8 mouse cellular contexts compared by ENCODE assay signal in genomic region chr4:141430997-141431396, GRCm38 (mm10). TPM values are rescaled to one million over a fixed set of nuclear protein-coding genes. Genes with fewer than 3 reads are reported as not detected.
A peak's percentile ranks its signal among the peaks of the same experiment; 100 is the strongest.
DNase-seq lines count a peak whose midpoint lies in the region; ATAC-seq and TF ChIP-seq lines count a peak whose summit lies in the region.

No protein-coding gene starts in this region.

- H3K4me2 ChIP-seq in forebrain, embryonic 11.5 days (ENCODE audit: low read depth, low read length, severe bottlenecking) = no peak overlapping the region
- no peak overlapping the region for H3K4me2 ChIP-seq in forebrain, embryonic 12.5 days
- H3K4me2 ChIP-seq in intestine, postnatal 0 days (replicated peaks; ENCODE audit: low read depth) = no peak overlapping the region

- H3K4me3 ChIP-seq in forebrain, embryonic 11.5 days (ENCODE audit: low read depth, low read length) = no peak overlapping the region
- H3K4me3 ChIP-seq in forebrain, embryonic 12.5 days (replicated peaks) = no peak overlapping the region
- H3K4me3 ChIP-seq in intestine, postnatal 0 days (ENCODE audit: low read depth, low read length) = no peak overlapping the region
- no peak overlapping the region for H3K4me3 ChIP-seq in small intestine, adult 2 months (ENCODE audit: low read depth, low read length)

- no peaks in the 10 kb centered on the region; the same call in 1 of the 2 replicates for H3K27me3 ChIP-seq in forebrain, embryonic 11.5 days (ENCODE audit: control insufficient read depth, insufficient read depth, low read length)
- peaks cover 7% of the 10 kb centered on the region for H3K27me3 ChIP-seq in forebrain, embryonic 12.5 days
- no peaks in the 10 kb centered on the region for H3K27me3 ChIP-seq in intestine, postnatal 0 days (replicated peaks; ENCODE audit: control insufficient read depth, insufficient read depth, low read length)
- H3K27me3 ChIP-seq in small intestine, adult 2 months (ENCODE audit: control insufficient read depth, insufficient read depth, low read length) = no peaks in the 10 kb centered on the region

- H3K4me1 ChIP-seq in forebrain, embryonic 11.5 days (replicated peaks; ENCODE audit: control insufficient read depth, insufficient read depth, low read length) = 0 out of 2 replicates have a peak, but pooled peaks cover 2% of the 10 kb centered on the region
- H3K4me1 ChIP-seq in forebrain, embryonic 12.5 days = peaks cover 3% of the 10 kb centered on the region
- H3K4me1 ChIP-seq in intestine, postnatal 0 days (replicated peaks; ENCODE audit: control insufficient read depth, insufficient read depth, low read length) = 0 out of 2 replicates have a peak, but pooled peaks cover under 1% of the 10 kb centered on the region
- no peaks in the 10 kb centered on the region; the same call in 1 of the 2 replicates for H3K4me1 ChIP-seq in small intestine, adult 2 months (ENCODE audit: control insufficient read depth, insufficient read depth, insufficient read length, low read length)

- DNase-seq in forebrain, embryonic 11.5 days (ENCODE audit: low spot score) = peak; percentile 78
- DNase-seq in urinary bladder, adult 18-20 months (ENCODE audit: low spot score in 2 of 2) = peak; percentile 53 to 60
- no peak for DNase-seq in urinary bladder, adult 2 months (ENCODE audit: low spot score)
- DNase-seq in embryo, embryonic 11.5 days (ENCODE audit: low read depth, low spot score) = peak; percentile 40
- peak; percentile 79 for DNase-seq in lung, postnatal 10 days

- no peak overlapping the region for H3K27ac ChIP-seq in forebrain, embryonic 11.5 days (ENCODE audit: low read depth, low read length)
- H3K27ac ChIP-seq in forebrain, embryonic 12.5 days = no peak overlapping the region
- H3K27ac ChIP-seq in intestine, postnatal 0 days (ENCODE audit: low read depth, low read length) = no peak overlapping the region
- H3K27ac ChIP-seq in small intestine, adult 2 months (ENCODE audit: insufficient read depth, low read depth, low read length) = no peak overlapping the region

- WGBS in forebrain, embryonic 11.5 days = 53% methylated on average over 9 of the region's 9 CpGs
- 50% methylated on average over 9 of the region's 9 CpGs for WGBS in forebrain, embryonic 12.5 days
- WGBS in intestine, postnatal 0 days = 41% methylated on average over 9 of the region's 9 CpGs
- 35% methylated on average over 9 of the region's 9 CpGs for WGBS in small intestine, adult 2 months

- ATAC-seq in forebrain, embryonic 11.5 days (replicated peaks; ENCODE audit: low FRiP score) = no peak
- ATAC-seq in forebrain, embryonic 12.5 days (ENCODE audit: low FRiP score) = no peak
- ATAC-seq in intestine, postnatal 0 days = no peak

- H3K9me3 ChIP-seq in forebrain, embryonic 11.5 days (ENCODE audit: control insufficient read depth, low read length) = no peaks in the 10 kb centered on the region
- H3K9me3 ChIP-seq in forebrain, embryonic 12.5 days = no peaks in the 10 kb centered on the region
- no peaks in the 10 kb centered on the region for H3K9me3 ChIP-seq in intestine, postnatal 0 days (ENCODE audit: control insufficient read depth)

- peak; percentile 91 for TF ChIP-seq CTCF in intestine, postnatal 0 days (IDR thresholded peaks at IDR 0.05; ENCODE audit: low read depth)
- TF ChIP-seq CTCF in small intestine, adult 2 months (IDR thresholded peaks at IDR 0.05; ENCODE audit: extremely low read depth, insufficient read length, insufficient replicate concordance, low read depth, low read length) = peak; percentile 91; the same call in 1 of the 2 replicates

- no peaks in the 10 kb centered on the region for H3K36me3 ChIP-seq in forebrain, embryonic 11.5 days (ENCODE audit: control insufficient read depth, insufficient read depth, low read length)
- H3K36me3 ChIP-seq in forebrain, embryonic 12.5 days (replicated peaks) = no peaks in the 10 kb centered on the region
- no peaks in the 10 kb centered on the region for H3K36me3 ChIP-seq in intestine, postnatal 0 days (ENCODE audit: control insufficient read depth, insufficient read depth)
- H3K36me3 ChIP-seq in small intestine, adult 2 months (ENCODE audit: control insufficient read depth, insufficient read depth, low read length) = no peaks in the 10 kb centered on the region

- H3K9ac ChIP-seq in forebrain, embryonic 11.5 days (ENCODE audit: low read length) = no peak overlapping the region
- H3K9ac ChIP-seq in forebrain, embryonic 12.5 days = no peak overlapping the region
- H3K9ac ChIP-seq in intestine, postnatal 0 days (ENCODE audit: low read depth, low read length) = no peak overlapping the region

- no peak for TF ChIP-seq POLR2A in small intestine, adult 2 months (IDR thresholded peaks at IDR 0.05; ENCODE audit: low read depth, low read length)

RNA-seq across cellular contexts. Expression of gene Srarp, which starts 4.9 kb away (rescaled TPM):
- not detected in 2 replicates for polyA plus RNA-seq in forebrain, embryonic 11.5 days (2014; fragmentation: Nextera tagmentation; extraction: Ambion mirVana)
- polyA plus RNA-seq in forebrain, embryonic 12.5 days (2016; fragmentation: Nextera tagmentation; extraction: Ambion mirVana) = not detected in 2 replicates
- polyA plus RNA-seq in urinary bladder, adult 2 months (2012; rRNA removed) = 0.81 and 0.85 TPM in 2 replicates
- polyA plus RNA-seq in intestine, postnatal 0 days (2015; fragmentation: Nextera tagmentation; extraction: Ambion mirVana) = not detected in 2 replicates
- not detected in 2 replicates for polyA plus RNA-seq in small intestine, adult 2 months (2012; rRNA removed)

RNA-seq across cellular contexts. Expression of gene Hspb7, which starts 10.4 kb away (rescaled TPM):
- not detected in 2 replicates for polyA plus RNA-seq in forebrain, embryonic 11.5 days (2014; fragmentation: Nextera tagmentation; extraction: Ambion mirVana)
- not detected in 2 replicates for polyA plus RNA-seq in forebrain, embryonic 12.5 days (2016; fragmentation: Nextera tagmentation; extraction: Ambion mirVana)
- polyA plus RNA-seq in urinary bladder, adult 2 months (2012; rRNA removed) = 30.6 and 48.4 TPM in 2 replicates
- 4.7 and 8.0 TPM in 2 replicates for polyA plus RNA-seq in intestine, postnatal 0 days (2015; fragmentation: Nextera tagmentation; extraction: Ambion mirVana)
- 4.7 and 5.8 TPM in 2 replicates for polyA plus RNA-seq in small intestine, adult 2 months (2012; rRNA removed)

RNA-seq across cellular contexts. Expression of gene Zbtb17, which starts 13.5 kb away (rescaled TPM):
- polyA plus RNA-seq in forebrain, embryonic 11.5 days (2014; fragmentation: Nextera tagmentation; extraction: Ambion mirVana) = 50.8 and 55.7 TPM in 2 replicates
- 58.6 and 61.2 TPM in 2 replicates for polyA plus RNA-seq in forebrain, embryonic 12.5 days (2016; fragmentation: Nextera tagmentation; extraction: Ambion mirVana)
- polyA plus RNA-seq in urinary bladder, adult 2 months (2012; rRNA removed) = 23.4 and 26.3 TPM in 2 replicates
- 9.7 and 9.8 TPM in 2 replicates for polyA plus RNA-seq in intestine, postnatal 0 days (2015; fragmentation: Nextera tagmentation; extraction: Ambion mirVana)
- polyA plus RNA-seq in small intestine, adult 2 months (2012; rRNA removed) = 26.3 and 47.0 TPM in 2 replicates

RNA-seq across cellular contexts. Expression of gene Clcnkb, which starts 15.2 kb away (rescaled TPM):
- not detected in 2 replicates for polyA plus RNA-seq in forebrain, embryonic 11.5 days (2014; fragmentation: Nextera tagmentation; extraction: Ambion mirVana)
- not detected in 2 replicates for polyA plus RNA-seq in forebrain, embryonic 12.5 days (2016; fragmentation: Nextera tagmentation; extraction: Ambion mirVana)
- 0.30 TPM in 1 of 2 replicates, not detected in the other for polyA plus RNA-seq in urinary bladder, adult 2 months (2012; rRNA removed)
- polyA plus RNA-seq in intestine, postnatal 0 days (2015; fragmentation: Nextera tagmentation; extraction: Ambion mirVana) = not detected in 2 replicates
- not detected in 2 replicates for polyA plus RNA-seq in small intestine, adult 2 months (2012; rRNA removed)

RNA-seq across cellular contexts. Expression of gene Clcnka, which starts 32.5 kb away (rescaled TPM):
- polyA plus RNA-seq in forebrain, embryonic 11.5 days (2014; fragmentation: Nextera tagmentation; extraction: Ambion mirVana) = 0.17 TPM in 1 of 2 replicates, not detected in the other
- polyA plus RNA-seq in forebrain, embryonic 12.5 days (2016; fragmentation: Nextera tagmentation; extraction: Ambion mirVana) = not detected in 2 replicates
- not detected in 2 replicates for polyA plus RNA-seq in urinary bladder, adult 2 months (2012; rRNA removed)
- 0.14 TPM in 1 of 2 replicates, not detected in the other for polyA plus RNA-seq in intestine, postnatal 0 days (2015; fragmentation: Nextera tagmentation; extraction: Ambion mirVana)
- polyA plus RNA-seq in small intestine, adult 2 months (2012; rRNA removed) = 0.04 TPM in 1 of 2 replicates, not detected in the other
